Mouse (Mus musculus): Measurements from ENCODE around the gene Zfp207. TPM values are rescaled to one million over a fixed set of nuclear protein-coding genes. Genes with fewer than 3 reads are reported as not detected.

The Zfp207 gene
- polyA plus RNA-seq, 1 experiment from 2014 or later: 211 TPM

GRCm38 (mm10) chr11:80449859-80450258 lies 66.8 kb downstream of the Zfp207 start:
- Histone ChIP-seq H3K4me3 (ENCODE audit: low read depth, low read length) (no peak overlapping the region), H3K36me3 (ENCODE audit: control insufficient read depth, insufficient read depth, low read length) (peaks cover 9% of the 10 kb centered on the region; the same call in 1 of the 2 replicates), H3K9me3 (ENCODE audit: control insufficient read depth, low read length) (no peaks in the 10 kb centered on the region), H3K9ac (replicated peaks; ENCODE audit: low read depth, low read length) (no peak overlapping the region), H3K4me2 (ENCODE audit: low read depth, low read length) (no peak overlapping the region), H3K4me1 (ENCODE audit: control insufficient read depth, insufficient read depth, low read length) (no peaks in the 10 kb centered on the region), H3K27ac (ENCODE audit: low read depth, low read length) (no peak overlapping the region), H3K27me3 (ENCODE audit: control insufficient read depth, insufficient read depth, low read length) (no peaks in the 10 kb centered on the region)
- no peak for ATAC-seq (ENCODE audit: low read depth)
- 89% methylated on average over 2 of the region's 2 CpGs for WGBS

- ATAC-seq (ENCODE audit: low read depth): no peak
- Histone ChIP-seq H3K27ac (ENCODE audit: low read depth, low read length) (no peak overlapping the region), H3K9me3 (ENCODE audit: control insufficient read depth, low read length) (no peaks in the 10 kb centered on the region), H3K36me3 (ENCODE audit: control insufficient read depth, insufficient read depth, low read length) (peaks cover 1% of the 10 kb centered on the region; the same call in 1 of the 2 replicates), H3K9ac (replicated peaks; ENCODE audit: low read depth, low read length) (no peak overlapping the region), H3K4me1 (ENCODE audit: control insufficient read depth, insufficient read depth, low read length) (no peaks in the 10 kb centered on the region), H3K4me2 (ENCODE audit: low read depth, low read length) (no peak overlapping the region), H3K27me3 (ENCODE audit: control insufficient read depth, insufficient read depth, low read length) (no peaks in the 10 kb centered on the region), H3K4me3 (ENCODE audit: low read depth, low read length) (no peak overlapping the region)
- 89% methylated on average over 3 of the region's 3 CpGs for WGBS
Observed at GRCm38 (mm10) chr11:80452242-80452641, 69.2 kb downstream of the Zfp207 start.

GRCm38 (mm10) chr11:80453198-80453597 lies 70.1 kb downstream of the Zfp207 start:
- H3K27me3 ChIP-seq (ENCODE audit: control insufficient read depth, insufficient read depth, low read length): no peaks in the 10 kb centered on the region
- no peak overlapping the region for H3K27ac ChIP-seq (ENCODE audit: low read depth, low read length)

More at GRCm38 (mm10) chr11:80453198-80453597, 70.1 kb downstream of the Zfp207 start:
- Histone ChIP-seq H3K9ac (replicated peaks; ENCODE audit: low read depth, low read length) (no peak overlapping the region), H3K4me3 (ENCODE audit: low read depth, low read length) (no peak overlapping the region), H3K4me2 (ENCODE audit: low read depth, low read length) (no peak overlapping the region), H3K4me1 (ENCODE audit: control insufficient read depth, insufficient read depth, low read length) (no peaks in the 10 kb centered on the region), H3K36me3 (ENCODE audit: control insufficient read depth, insufficient read depth, low read length) (0 out of 2 replicates have a peak, but pooled peaks cover 3% of the 10 kb centered on the region), H3K9me3 (ENCODE audit: control insufficient read depth, low read length) (no peaks in the 10 kb centered on the region)
- 92% methylated on average over 1 of the region's 1 CpGs for WGBS
- no peak for ATAC-seq (ENCODE audit: low read depth)

Other genes with a start within 250 kb of the Zfp207 start
- gene Tefm, start 241.1 kb upstream of the Zfp207 start, polyA plus RNA-seq (2014; fragmentation: Nextera tagmentation; extraction: Ambion mirVana): 22.3 and 22.9 TPM in 2 replicates
- gene Adap2, start 229.2 kb upstream of the Zfp207 start, polyA plus RNA-seq (2014; fragmentation: Nextera tagmentation; extraction: Ambion mirVana): 2.5 and 3.3 TPM in 2 replicates
- 2.0 and 3.2 TPM in 2 replicates for gene Rnf135, start 199.4 kb upstream of the Zfp207 start, polyA plus RNA-seq (2014; fragmentation: Nextera tagmentation; extraction: Ambion mirVana)
- 87.7 and 92.2 TPM in 2 replicates for gene Rhot1, start 174.3 kb upstream of the Zfp207 start, polyA plus RNA-seq (2014; fragmentation: Nextera tagmentation; extraction: Ambion mirVana)
- gene Rhbdl3, start 82.4 kb upstream of the Zfp207 start, polyA plus RNA-seq (2014; fragmentation: Nextera tagmentation; extraction: Ambion mirVana): 3.8 and 6.5 TPM in 2 replicates
- gene 5730455P16Rik, start 5.2 kb upstream of the Zfp207 start, polyA plus RNA-seq (2014; fragmentation: Nextera tagmentation; extraction: Ambion mirVana): 37.2 and 46.4 TPM in 2 replicates
- gene Psmd11, start 45.3 kb downstream of the Zfp207 start, polyA plus RNA-seq (2014; fragmentation: Nextera tagmentation; extraction: Ambion mirVana): 255 and 303 TPM in 2 replicates
- 83.1 and 84.0 TPM in 2 replicates for gene Cdk5r1, start 93.7 kb downstream of the Zfp207 start, polyA plus RNA-seq (2014; fragmentation: Nextera tagmentation; extraction: Ambion mirVana)

Data from neural tube, embryonic 14.5 days (tissue).